Mouse (Mus musculus) megakaryocyte-erythroid progenitor cell, adult 5-6 weeks (primary cell): Measurements from ENCODE around the gene Gpr55. TPM values are rescaled to one million over a fixed set of nuclear protein-coding genes. Genes with fewer than 3 reads are reported as not detected.
"Not testable (repeated sequence)": the region's sequence is repeated elsewhere in the genome, so short reads cannot be mapped to it uniquely, and the experiment has no call there.

Experiments
- ATAC-seq: replicated peaks from 2 replicates; pipeline ENCODE4 v1.8.0; 2016; ENCODE audit warnings: mild to moderate bottlenecking, inconsistent platforms; ENCODE audit not compliant: severe bottlenecking, poor library complexity, low FRiP score, low TSS enrichment
- total RNA-seq, 2 experiments: library from RNA; stranded (forward) in 1 of 2; stranded (reverse) in 1 of 2; fragments of 200-1000, 215-1000 nt in 1 of 2; fragments of >200 nt in 1 of 2; fragmentation: Nextera tagmentation in 1 of 2; gene quantifications; 2 replicates each; pipeline ENCODE4 v1.2.3; 2014 to 2017

Gene Gpr55
- total RNA-seq (2014; fragmentation: Nextera tagmentation): 0.72 TPM in 1 of 2 replicates, not detected in the other
- not detected in 2 replicates for total RNA-seq (2017)

GRCm38 (mm10) chr1:85960873-85961272 lies at the start of gene Gpr55:
Gene Gpr55 (minus strand): TSS chr1:85961007.
- no peak for ATAC-seq

- ATAC-seq: 0 out of 2 replicates have a peak, but pooled peaks have one; percentile 63
These were observed 47.0 kb upstream of the Gpr55 start for GRCm38 (mm10) chr1:86007778-86008177.

- ATAC-seq: no peak
These were observed 45.2 kb upstream of the Gpr55 start for GRCm38 (mm10) chr1:86006040-86006439.

GRCm38 (mm10) chr1:86005540-86005939 lies 44.7 kb upstream of the Gpr55 start:
- ATAC-seq: no peak

GRCm38 (mm10) chr1:85999853-86000570 lies 39.2 kb upstream of the Gpr55 start:
- no peak for ATAC-seq

- ATAC-seq: no peak
These were observed 37.2 kb upstream of the Gpr55 start for GRCm38 (mm10) chr1:85998012-85998411.

- no peak for ATAC-seq
These were observed 36.4 kb upstream of the Gpr55 start for GRCm38 (mm10) chr1:85997221-85997620.

- ATAC-seq: no peak
These were observed 32.7 kb upstream of the Gpr55 start for GRCm38 (mm10) chr1:85993541-85993940.

GRCm38 (mm10) chr1:85992175-85992574 lies 31.4 kb upstream of the Gpr55 start:
- ATAC-seq: no peak

- not testable (repeated sequence) for ATAC-seq
These were observed 28.1 kb upstream of the Gpr55 start for GRCm38 (mm10) chr1:85988882-85989281.

- no peak for ATAC-seq
These were observed 27.5 kb upstream of the Gpr55 start for GRCm38 (mm10) chr1:85988351-85988750.

- ATAC-seq: no peak
These were observed 25.0 kb upstream of the Gpr55 start for GRCm38 (mm10) chr1:85985784-85986183.

GRCm38 (mm10) chr1:85981738-85982357 lies 21.0 kb upstream of the Gpr55 start:
- no peak for ATAC-seq

- ATAC-seq: no peak
These were observed 16.9 kb upstream of the Gpr55 start for GRCm38 (mm10) chr1:85977709-85978108.

GRCm38 (mm10) chr1:85973468-85973877 lies 12.7 kb upstream of the Gpr55 start:
- no peak for ATAC-seq

GRCm38 (mm10) chr1:85972341-85972740 lies 11.5 kb upstream of the Gpr55 start:
- ATAC-seq: no peak

- ATAC-seq: no peak
These were observed 10.3 kb upstream of the Gpr55 start for GRCm38 (mm10) chr1:85971070-85971469.

GRCm38 (mm10) chr1:85969519-85969918 lies 8.7 kb upstream of the Gpr55 start:
- ATAC-seq: no peak

GRCm38 (mm10) chr1:85969081-85969480 lies 8.3 kb upstream of the Gpr55 start:
- no peak for ATAC-seq

- no peak for ATAC-seq
These were observed 5.0 kb upstream of the Gpr55 start for GRCm38 (mm10) chr1:85965856-85966255.

GRCm38 (mm10) chr1:85962081-85962480 lies 1.3 kb upstream of the Gpr55 start:
- no peak for ATAC-seq
